Mouse (Mus musculus) layer of hippocampus, postnatal 14 days (tissue): ENCODE data around the gene Clstn1. TPM values are rescaled to one million over a fixed set of nuclear protein-coding genes. Genes with fewer than 3 reads are reported as not detected.

Experiments
- DNase-seq, 2 experiments: peaks; one replicate each; pipeline ENCODE4 v3.0.0; 2021 to 2022; ENCODE audit warnings: low spot score in 2 of 2, mixed read lengths in 1 of 2
- long read RNA-seq, 2 experiments: library from polyadenylated mRNA; stranded (forward); transcript quantifications; one replicate each; pipeline ENCODE4 v2.0.0; 2021
- total RNA-seq, 2 experiments: library from RNA; stranded (reverse); gene quantifications; 2 replicates each; pipeline ENCODE4 v1.2.3; 2021

Gene Clstn1
- total RNA-seq, result 100 to 1,000 TPM; 832 to 838 TPM
- long read RNA-seq, experiment 1, full-length matches to known transcripts, result 120 of 272 reads
- long read RNA-seq, experiment 1, partial matches to known transcripts, result 139 of 272 reads
- long read RNA-seq, experiment 1, other reads (novel, unspliced or antisense), result 13 of 272 reads
- long read RNA-seq, experiment 2, full-length matches to known transcripts, result 103 of 314 reads
- long read RNA-seq, experiment 2, partial matches to known transcripts, result 203 of 314 reads
- long read RNA-seq, experiment 2, other reads (novel, unspliced or antisense), result 8 of 314 reads

GRCm38 (mm10) chr4:149586044-149586782 lies at the start of gene Clstn1:
Gene Clstn1, plus strand, starts transcription at chr4:149586468.
- DNase-seq, result peak; percentile 61 to 62

GRCm38 (mm10) chr4:149539441-149539840 lies 46.8 kb upstream of the Clstn1 start:
- no peak for DNase-seq

DNA sequence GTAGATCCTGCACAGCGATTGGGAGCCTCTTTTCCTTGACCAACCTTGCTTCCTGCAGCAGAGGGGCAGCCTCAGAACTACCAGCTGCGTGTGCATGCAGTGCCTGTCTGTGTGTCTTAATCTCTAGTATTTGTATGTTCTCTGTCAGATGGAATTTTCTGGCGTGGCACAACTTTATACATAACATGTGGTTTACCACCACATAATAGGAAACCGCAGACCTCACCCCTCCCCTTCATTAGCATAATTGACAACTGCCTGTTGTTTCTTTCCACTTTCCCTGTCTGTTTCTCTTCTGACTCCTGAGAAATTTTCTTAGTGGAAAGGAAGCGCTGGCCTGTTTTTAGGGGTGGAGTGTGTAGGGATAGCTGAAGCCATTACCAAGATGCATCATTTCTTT lies 44.3 kb upstream of the Clstn1 start:
- no peak for DNase-seq

DNA sequence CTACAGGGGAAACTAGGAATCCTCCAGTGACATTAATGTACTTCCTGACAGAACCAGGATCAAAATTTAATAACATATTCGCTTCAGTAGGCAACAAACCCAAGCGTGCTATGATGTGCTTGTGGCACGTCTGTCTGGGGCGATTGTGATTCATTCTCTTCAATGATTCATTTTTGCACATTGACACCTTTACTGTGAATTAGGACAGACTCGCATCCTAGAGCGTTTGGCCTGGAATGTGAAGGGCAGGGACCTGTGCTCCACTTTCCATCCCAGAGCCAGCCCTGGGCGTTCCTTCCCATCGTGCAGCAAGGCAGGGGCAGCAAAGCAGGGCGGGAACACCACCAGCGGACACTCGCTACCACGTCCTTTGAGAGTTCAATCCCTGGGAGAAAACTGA lies 43.8 kb upstream of the Clstn1 start:
- no peak for DNase-seq

DNA sequence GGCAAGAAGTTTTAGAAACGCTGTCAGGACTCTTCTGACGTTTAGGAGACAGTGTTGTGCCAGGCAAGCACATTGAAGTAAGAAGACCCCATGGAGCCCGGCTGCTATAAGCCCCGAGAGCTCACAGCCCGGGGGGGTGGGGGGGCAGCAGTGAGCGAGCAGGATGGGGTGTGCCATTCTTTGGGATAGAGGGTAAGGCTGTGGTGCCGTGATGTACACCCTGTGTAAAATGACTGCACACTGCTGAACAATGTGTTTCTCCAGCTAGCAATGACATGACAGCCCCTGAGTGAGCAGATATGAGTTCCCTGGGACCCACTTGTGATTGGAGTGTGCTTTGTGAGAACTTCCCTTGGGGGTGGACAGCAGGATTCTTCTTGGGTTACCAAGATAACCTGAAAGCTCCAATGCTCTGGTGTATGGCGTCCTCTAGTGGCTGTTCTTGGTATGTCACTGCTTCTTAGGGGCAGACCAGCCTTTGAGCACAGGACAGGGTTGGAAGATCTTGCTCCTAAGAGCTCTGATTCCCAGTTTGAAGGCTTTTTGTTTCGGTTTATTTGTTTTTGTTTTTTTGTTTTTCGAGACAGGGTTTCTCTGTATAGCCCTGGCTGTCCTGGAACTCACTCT lies 43.2 kb upstream of the Clstn1 start:
- peak; percentile 84 for DNase-seq

DNA sequence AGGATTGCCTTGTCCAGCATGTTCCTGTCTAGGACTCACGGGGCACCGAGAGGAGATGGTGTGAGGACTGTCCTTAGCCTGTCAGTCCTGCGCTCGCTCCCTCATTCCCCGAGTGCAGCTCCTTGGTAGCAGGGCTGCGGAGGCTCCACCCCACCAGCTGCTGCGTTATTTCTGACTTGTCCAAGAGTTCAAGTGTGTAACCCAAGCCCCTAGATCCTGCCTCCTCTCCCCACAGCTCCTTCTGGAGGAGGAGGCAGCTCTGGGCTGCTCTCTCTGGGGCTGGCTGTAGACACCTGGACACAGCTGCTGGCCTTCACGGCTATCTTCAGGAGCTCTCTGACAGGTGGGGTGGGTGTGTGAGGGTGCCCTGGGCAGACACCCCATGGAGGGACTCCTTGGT lies 41.4 kb upstream of the Clstn1 start:
- DNase-seq, result no peak

- DNase-seq, result no peak
These were observed 39.3 kb upstream of the Clstn1 start for GRCm38 (mm10) chr4:149546797-149547444.

- no peak for DNase-seq
These were observed 38.7 kb upstream of the Clstn1 start for GRCm38 (mm10) chr4:149547523-149547922.

DNA sequence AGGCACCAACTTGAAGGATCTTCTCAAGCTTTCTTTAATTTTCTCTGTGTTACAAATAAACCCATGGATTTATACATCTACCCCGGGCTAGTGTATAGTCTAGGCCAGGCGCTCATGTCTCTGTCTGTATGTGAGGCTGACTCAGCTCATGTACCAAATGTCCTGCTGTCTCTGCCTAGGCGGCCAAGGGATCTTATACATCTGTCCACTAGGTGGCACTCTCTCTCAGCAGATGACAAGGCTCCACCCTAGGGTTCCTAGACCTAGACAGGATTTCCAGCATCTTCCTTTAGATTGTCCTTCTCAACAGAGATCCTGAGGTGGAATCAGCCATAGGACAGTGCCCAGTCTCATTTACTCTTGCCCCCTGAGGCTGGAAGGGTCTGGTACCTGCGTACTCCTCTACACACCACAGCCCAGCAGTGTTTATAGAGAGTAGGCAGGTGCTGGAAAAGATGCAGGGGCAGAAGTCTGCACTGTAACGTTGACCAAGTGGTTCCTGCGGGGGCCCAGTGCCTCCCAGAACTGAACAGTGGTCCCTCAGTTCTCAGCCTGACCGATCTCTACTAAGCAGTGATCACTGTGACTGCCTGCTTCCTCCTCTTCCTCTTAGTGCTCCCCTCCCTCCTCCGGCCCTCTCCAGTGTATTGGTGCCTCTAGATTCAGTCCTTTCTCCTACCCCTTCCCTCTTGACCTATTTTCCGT lies 36.9 kb upstream of the Clstn1 start:
- DNase-seq, result peak; percentile 85 to 92

DNA sequence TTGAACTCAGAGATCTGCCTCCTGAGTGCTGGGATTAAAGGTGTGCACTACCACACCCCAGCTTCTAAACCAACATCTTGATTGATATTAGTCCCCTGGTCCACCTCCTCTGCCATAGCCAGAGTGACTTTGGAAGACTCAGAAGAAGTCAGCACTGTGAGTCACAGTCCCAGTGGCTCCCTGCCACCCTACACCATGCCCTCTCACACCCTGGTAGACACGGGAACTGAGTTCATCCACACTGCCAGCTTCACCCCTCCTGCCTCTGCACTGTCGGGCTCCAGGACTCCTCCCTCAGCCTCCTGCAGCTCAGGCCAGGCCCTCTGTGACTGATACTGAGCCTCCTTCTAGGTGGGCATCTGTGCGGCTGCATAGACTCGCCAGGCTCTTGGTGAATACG lies 35.4 kb upstream of the Clstn1 start:
- no peak for DNase-seq

GRCm38 (mm10) chr4:149551696-149552095 lies 34.6 kb upstream of the Clstn1 start:
- DNase-seq, result no peak

GRCm38 (mm10) chr4:149553834-149554233 lies 32.4 kb upstream of the Clstn1 start:
- no peak for DNase-seq

DNA sequence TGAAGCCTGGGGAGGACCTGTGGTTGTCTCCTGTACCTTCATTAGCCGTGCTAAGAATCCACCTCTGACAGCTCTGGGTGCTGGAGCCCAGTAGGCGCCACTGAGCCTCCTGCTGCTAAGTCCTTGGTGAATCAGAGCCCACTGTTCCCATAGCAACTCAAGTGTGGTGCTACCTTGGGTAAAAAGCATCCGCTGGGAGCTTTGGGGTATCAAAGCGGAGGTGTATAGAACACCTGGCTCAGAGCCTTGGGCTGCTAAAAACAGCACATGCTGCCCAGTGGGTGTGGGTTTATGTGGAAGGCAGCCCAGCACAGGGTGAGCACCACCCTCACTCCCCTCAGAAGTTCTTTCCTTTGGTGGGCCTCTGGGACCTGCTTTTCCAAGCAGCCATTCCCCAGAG lies 30.2 kb upstream of the Clstn1 start:
- DNase-seq, result peak in 1 of 2 experiments; percentile 46

- DNase-seq, result no peak
These were observed 28.4 kb upstream of the Clstn1 start for GRCm38 (mm10) chr4:149557905-149558304.

- no peak for DNase-seq
These were observed 27.9 kb upstream of the Clstn1 start for GRCm38 (mm10) chr4:149558389-149558788.

- no peak for DNase-seq
These were observed 24.9 kb upstream of the Clstn1 start for GRCm38 (mm10) chr4:149561392-149561791.

DNA sequence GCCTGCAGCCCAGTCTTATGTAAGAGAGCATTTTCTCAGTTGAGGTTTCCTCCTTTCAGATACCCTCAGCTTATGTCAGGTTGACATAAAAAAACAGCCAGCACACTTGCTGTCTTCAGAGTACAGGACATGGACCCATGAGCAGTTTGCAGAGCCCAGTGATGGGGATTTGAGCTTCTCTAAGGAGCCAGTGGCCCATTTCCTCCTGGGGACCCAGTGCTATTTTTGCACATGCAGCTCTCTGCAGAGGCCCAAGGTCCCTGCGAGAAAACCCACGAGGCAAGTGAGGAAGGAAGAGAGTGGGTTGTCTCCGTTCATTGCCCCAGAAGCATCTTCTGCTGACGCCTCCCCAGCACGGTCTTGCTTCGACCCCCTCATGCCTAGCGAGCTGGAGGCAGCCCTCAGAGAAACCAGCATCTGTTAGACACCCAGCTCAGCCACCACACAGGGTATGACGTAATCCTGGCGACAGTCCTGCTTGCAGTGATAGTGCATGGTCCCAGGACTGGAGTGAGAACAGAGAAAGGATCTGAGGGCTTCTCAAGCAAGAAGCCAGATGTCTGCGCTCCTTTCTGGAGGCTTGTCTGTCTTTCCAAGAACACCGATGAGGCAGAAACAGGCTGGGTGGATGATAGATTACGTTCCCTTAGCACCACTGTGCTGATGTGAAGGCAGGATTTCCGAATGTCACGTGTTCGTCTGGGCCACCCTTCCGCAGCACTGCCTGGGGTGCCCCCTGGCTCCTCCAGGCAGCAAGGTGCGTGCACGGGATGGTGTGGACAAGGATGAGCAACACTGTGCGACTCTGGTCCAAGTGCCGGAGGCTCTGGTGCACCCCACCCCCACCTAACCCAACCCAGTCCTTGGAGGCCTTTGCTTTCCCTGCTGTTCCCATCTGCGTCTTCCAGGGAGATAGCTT lies 24.0 kb upstream of the Clstn1 start:
- peak; percentile 63 to 68 for DNase-seq

- DNase-seq, result peak in 1 of 2 experiments; percentile 37
These were observed 23.3 kb upstream of the Clstn1 start for GRCm38 (mm10) chr4:149562905-149563347.

DNA sequence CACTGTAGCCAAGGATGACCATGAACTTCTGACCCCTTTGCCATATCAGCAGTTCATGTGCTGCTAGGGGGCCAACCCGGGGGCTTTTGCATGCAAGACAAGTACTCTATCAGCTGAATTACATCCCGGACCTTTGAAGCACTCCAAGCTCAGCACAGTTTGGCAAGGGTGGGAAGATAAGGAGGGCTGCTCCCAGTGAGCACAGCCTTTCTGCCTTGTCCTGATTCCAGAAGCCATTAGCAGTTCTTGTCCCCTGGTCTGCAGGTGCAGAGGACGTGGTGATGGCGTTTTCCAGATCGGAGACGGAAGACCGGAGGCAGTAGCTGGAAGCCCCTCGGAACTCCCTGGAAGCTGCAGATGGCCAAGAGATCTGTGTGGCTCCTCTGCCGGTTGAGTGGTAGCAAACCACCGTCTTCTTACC lies 22.3 kb upstream of the Clstn1 start:
- DNase-seq, result no peak
